Mouse (Mus musculus): ENCODE measurements around the gene Satb1. TPM values are rescaled to one million over a fixed set of nuclear protein-coding genes. Genes with fewer than 3 reads are reported as not detected.

Satb1 gene
- polyA plus RNA-seq, 1 experiment from 2014 or later: 16.0 TPM

- Histone ChIP-seq H3K36me3 (no peaks in the 10 kb centered on the region), H3K4me3 (replicated peaks) (no peak overlapping the region), H3K4me2 (replicated peaks) (no peak overlapping the region), H3K4me1 (no peaks in the 10 kb centered on the region), H3K27me3 (no peaks in the 10 kb centered on the region), H3K27ac (replicated peaks) (no peak overlapping the region), H3K9ac (no peak overlapping the region), H3K9me3 (replicated peaks) (no peaks in the 10 kb centered on the region)
- WGBS: 69% methylated on average over 2 of the region's 2 CpGs
- no peak for ATAC-seq (ENCODE audit: insufficient number of reproducible peaks, low FRiP score, low TSS enrichment, low read depth)
Observed at GRCm38 (mm10) chr17:51695271-51695670, 137.8 kb downstream of the Satb1 start.

DNA sequence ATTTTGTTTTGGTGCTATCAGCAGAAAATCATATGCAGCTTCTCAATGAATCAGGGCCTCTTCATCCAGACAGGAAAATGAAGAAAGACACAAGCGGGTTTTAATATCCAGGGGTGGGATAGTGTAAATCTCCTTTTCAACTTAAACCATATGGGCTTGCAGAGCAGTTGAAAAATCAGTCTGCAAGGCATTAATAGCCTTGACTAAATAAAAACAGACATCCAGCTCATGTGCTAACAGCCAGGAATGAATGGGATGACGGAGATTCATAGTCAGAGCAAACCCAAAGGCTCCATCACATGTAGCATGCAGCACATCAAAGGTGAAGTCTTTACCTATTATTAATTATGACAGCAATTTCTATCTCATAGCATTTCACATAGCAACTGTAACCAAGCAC is 142.6 kb downstream of the Satb1 start:
- 33% methylated on average over 2 of the region's 2 CpGs for WGBS
- H3K4me3 ChIP-seq (replicated peaks): no peak overlapping the region
- no peaks in the 10 kb centered on the region for H3K4me1 ChIP-seq
- H3K27me3 ChIP-seq: no peaks in the 10 kb centered on the region
- 0 out of 2 replicates have a peak, but pooled peaks have one; percentile 43 for ATAC-seq (ENCODE audit: insufficient number of reproducible peaks, low FRiP score, low TSS enrichment, low read depth)
- no peaks in the 10 kb centered on the region for H3K9me3 ChIP-seq (replicated peaks)
- no peak overlapping the region for H3K27ac ChIP-seq (replicated peaks)
- H3K9ac ChIP-seq: no peak overlapping the region
- no peak overlapping the region for H3K4me2 ChIP-seq (replicated peaks)
- no peaks in the 10 kb centered on the region for H3K36me3 ChIP-seq

DNA sequence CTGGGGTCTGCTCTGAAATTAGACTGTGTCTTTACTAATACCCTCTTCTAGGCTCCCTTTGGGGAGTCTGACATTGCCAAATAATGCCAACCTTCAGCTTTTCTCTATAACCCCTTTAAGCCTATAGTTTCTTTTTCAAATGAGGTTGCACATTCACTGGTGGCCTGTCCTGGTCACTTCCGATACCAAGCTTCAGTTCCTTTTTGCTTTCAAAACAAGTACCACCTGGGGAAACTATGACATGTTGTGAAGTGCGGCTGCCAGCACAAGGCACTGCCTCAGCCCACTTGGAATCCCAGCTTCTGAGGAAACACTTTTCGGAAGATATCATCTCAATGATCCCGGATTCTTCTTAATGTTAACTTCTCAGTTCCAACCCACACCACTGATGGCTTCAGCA is 145.9 kb downstream of the Satb1 start:
- Histone ChIP-seq H3K27me3 (no peaks in the 10 kb centered on the region), H3K9me3 (replicated peaks) (no peaks in the 10 kb centered on the region), H3K9ac (no peak overlapping the region), H3K4me1 (no peaks in the 10 kb centered on the region), H3K4me3 (replicated peaks) (no peak overlapping the region), H3K27ac (replicated peaks) (no peak overlapping the region), H3K4me2 (replicated peaks) (no peak overlapping the region), H3K36me3 (no peaks in the 10 kb centered on the region)
- WGBS: 92% methylated on average over 4 of the region's 4 CpGs
- ATAC-seq (ENCODE audit: insufficient number of reproducible peaks, low FRiP score, low TSS enrichment, low read depth): no peak
